Mouse (Mus musculus) limb, embryonic 12.5 days (tissue): ENCODE results near the gene Olfr305. TPM values are rescaled to one million over a fixed set of nuclear protein-coding genes. Genes with fewer than 3 reads are reported as not detected.
"Not testable (repeated sequence)": the region's sequence is repeated elsewhere in the genome, so short reads cannot be mapped to it uniquely, and the experiment has no call there.

Source experiments
- ATAC-seq: fragments of 200-750 bp; cut with Nextera tagmentation; 2 replicates; pipeline ENCODE4 v1.8.0; 2017; ENCODE audit warnings: low read depth, moderate TSS enrichment; ENCODE audit not compliant: insufficient number of reproducible peaks, insufficient read depth, low FRiP score, low TSS enrichment
- H3K27ac ChIP-seq: fragments of 300-500 bp; sonication (generic); 2 replicates; pipeline ENCODE4 v1.5.1; 2016; ENCODE audit warnings: mild to moderate bottlenecking, moderate library complexity
- H3K27me3 ChIP-seq: fragments of 300-500 bp; sonication (generic); 2 replicates; pipeline ENCODE4 v1.6.1; 2016; ENCODE audit warnings: mild to moderate bottlenecking, moderate library complexity
- H3K36me3 ChIP-seq: fragments of 300-500 bp; sonication (generic); 2 replicates; pipeline ENCODE4 v1.6.1; 2016; ENCODE audit warnings: mild to moderate bottlenecking, moderate library complexity
- H3K4me1 ChIP-seq: fragments of 300-500 bp; sonication (generic); replicated peaks from 2 replicates; pipeline ENCODE4 v1.6.1; 2016
- H3K4me2 ChIP-seq: fragments of 300-500 bp; sonication (generic); 2 replicates; pipeline ENCODE4 v1.6.1; 2016; ENCODE audit warnings: mild to moderate bottlenecking, moderate library complexity
- H3K4me3 ChIP-seq: fragments of 300-500 bp; sonication (generic); replicated peaks from 2 replicates; pipeline ENCODE4 v1.5.1; 2016; ENCODE audit warnings: mild to moderate bottlenecking
- H3K9ac ChIP-seq: fragments of 300-500 bp; sonication (generic); replicated peaks from 2 replicates; pipeline ENCODE4 v1.6.1; 2016; ENCODE audit warnings: mild to moderate bottlenecking, moderate library complexity
- H3K9me3 ChIP-seq: fragments of 300-500 bp; sonication (generic); 2 replicates; pipeline ENCODE4 v1.6.1; 2016; ENCODE audit warnings: mild to moderate bottlenecking, moderate library complexity
- WGBS: fragments of 180-500 bp; shearing (Covaris S2); methylation state at CpG from one replicate; pipeline ENCODE4 v1.1.7; 2016; 5-methylcytosine and 5-hydroxymethylcytosine counted together
- polyA plus RNA-seq: library from polyadenylated mRNA; unstranded; fragments of >200 nt; fragmentation: Nextera tagmentation; extraction: Ambion mirVana; gene quantifications from 2 replicates; pipeline ENCODE4 v1.2.1, GENCODE M21; 2016

The Olfr305 gene
- not detected in 2 replicates for polyA plus RNA-seq

DNA sequence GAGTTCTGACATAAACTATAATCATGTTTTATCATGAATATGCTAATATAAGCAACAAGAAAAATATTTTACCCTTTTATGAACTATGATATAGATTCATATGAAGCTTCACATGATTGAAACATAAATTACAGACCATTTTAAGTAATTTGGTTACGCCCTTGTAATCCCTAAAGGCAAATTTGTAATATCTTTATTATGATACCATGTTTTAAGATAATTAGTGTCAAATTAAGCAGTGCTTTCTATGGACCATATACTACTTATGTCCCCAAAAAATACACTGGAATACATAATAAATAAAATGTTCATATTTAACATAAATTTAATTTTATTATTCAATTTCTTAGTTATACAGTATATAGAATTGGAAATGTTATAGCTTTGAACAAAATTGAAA, at the start of gene Olfr305:
TSS of gene Olfr305 (minus strand) at position 101 of the 400 bp plus-strand sequence.
- H3K36me3 ChIP-seq = no peaks in the 10 kb centered on the region
- H3K4me3 ChIP-seq = no peak within 1 kb of the TSS
- WGBS = 90% methylated on average over 1 of the region's 1 CpGs
- H3K9ac ChIP-seq = no peak within 1 kb of the TSS
- H3K9me3 ChIP-seq = no peaks in the 10 kb centered on the region
- H3K4me1 ChIP-seq = no peaks in the 10 kb centered on the region
- H3K27me3 ChIP-seq = no peaks in the 10 kb centered on the region
- no peak within 1 kb of the TSS for H3K27ac ChIP-seq
- ATAC-seq = no peak
- no peak within 1 kb of the TSS for H3K4me2 ChIP-seq

DNA sequence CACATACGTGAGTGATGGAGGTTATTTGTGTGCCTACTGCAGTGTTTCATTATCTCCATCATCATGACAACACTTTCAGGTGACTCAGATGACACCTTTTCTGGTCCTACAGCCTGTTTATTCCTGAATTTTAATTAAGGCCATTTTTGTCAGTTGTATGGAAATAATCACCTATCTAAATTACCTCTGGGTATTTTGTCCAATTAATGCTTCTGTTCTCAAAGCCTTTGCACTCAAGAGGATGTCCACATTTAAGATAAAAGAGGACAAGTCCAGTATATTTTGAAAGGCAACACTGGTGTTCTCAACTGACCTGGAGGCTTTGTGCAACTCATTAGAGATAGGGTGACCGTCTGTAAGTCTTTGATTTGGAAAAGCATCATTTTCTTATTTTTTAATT, 36.8 kb upstream of the Olfr305 start, which contains the start of gene Olfr301:
TSS of gene Olfr301 (plus strand) at position 301 of the 400 bp plus-strand sequence.
- Histone ChIP-seq H3K27me3 (no peaks in the 10 kb centered on the region), H3K27ac (no peak within 1 kb of the TSS), H3K4me1 (no peaks in the 10 kb centered on the region), H3K9me3 (no peaks in the 10 kb centered on the region), H3K36me3 (no peaks in the 10 kb centered on the region), H3K9ac (no peak within 1 kb of the TSS), H3K4me2 (no peak within 1 kb of the TSS), H3K4me3 (no peak within 1 kb of the TSS)
- 88% methylated on average over 2 of the region's 2 CpGs for WGBS
- ATAC-seq = no peak

DNA sequence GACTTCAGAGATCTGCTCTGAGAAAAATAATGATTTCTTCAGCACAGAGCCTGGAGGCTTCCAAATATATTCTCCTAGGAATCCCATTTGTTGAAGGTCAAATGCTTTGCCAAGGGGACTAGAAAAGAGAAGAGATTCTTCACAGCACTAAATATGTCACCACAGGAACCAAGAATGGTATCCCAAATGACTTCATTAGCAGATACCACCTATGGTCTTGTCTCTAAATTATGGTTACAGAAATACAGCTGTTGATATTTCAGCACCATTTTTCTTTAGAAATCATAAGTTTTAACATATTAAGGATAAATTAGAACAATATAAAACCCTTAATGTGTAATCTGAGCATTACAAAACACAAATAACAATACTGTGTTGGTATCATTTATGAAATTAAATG, 31.0 kb upstream of the Olfr305 start, which contains the start of gene Olfr303:
TSS of gene Olfr303 (minus strand) at position 101 of the 400 bp plus-strand sequence.
- no peaks in the 10 kb centered on the region for H3K36me3 ChIP-seq
- H3K4me3 ChIP-seq = no peak within 1 kb of the TSS
- H3K27me3 ChIP-seq = no peaks in the 10 kb centered on the region
- H3K4me2 ChIP-seq = no peak within 1 kb of the TSS
- H3K4me1 ChIP-seq = no peaks in the 10 kb centered on the region
- ATAC-seq = no peak
- H3K27ac ChIP-seq = no peak within 1 kb of the TSS
- H3K9me3 ChIP-seq = no peaks in the 10 kb centered on the region
- H3K9ac ChIP-seq = no peak within 1 kb of the TSS

DNA sequence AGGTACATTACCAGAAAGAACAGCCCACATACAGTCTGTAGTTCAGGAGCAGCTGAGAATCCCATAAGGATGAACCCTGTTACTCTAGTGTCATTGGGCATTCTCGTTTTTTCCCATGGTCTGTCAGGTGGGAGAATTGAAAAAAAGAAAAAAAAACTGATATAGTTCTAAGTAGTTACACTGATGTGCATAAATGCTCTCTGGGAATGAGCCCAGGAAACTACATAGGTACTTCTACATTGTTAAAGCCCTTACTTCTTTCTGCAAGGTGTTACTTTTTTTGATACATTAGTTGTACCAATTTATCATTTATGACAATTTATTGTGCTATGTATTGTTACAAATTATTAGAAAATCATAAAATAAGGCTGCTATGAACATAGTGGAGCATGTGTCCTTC, 19.8 kb upstream of the Olfr305 start, which contains the start of gene Olfr304:
TSS of gene Olfr304 (minus strand) at position 101 of the 400 bp plus-strand sequence.
- Histone ChIP-seq H3K9me3 (no peaks in the 10 kb centered on the region), H3K9ac (no peak within 1 kb of the TSS), H3K4me2 (no peak within 1 kb of the TSS), H3K27me3 (no peaks in the 10 kb centered on the region), H3K27ac (no peak within 1 kb of the TSS), H3K36me3 (no peaks in the 10 kb centered on the region), H3K4me1 (no peaks in the 10 kb centered on the region), H3K4me3 (no peak within 1 kb of the TSS)
- ATAC-seq = no peak
- 73% methylated on average over 1 of the region's 1 CpGs for WGBS

DNA sequence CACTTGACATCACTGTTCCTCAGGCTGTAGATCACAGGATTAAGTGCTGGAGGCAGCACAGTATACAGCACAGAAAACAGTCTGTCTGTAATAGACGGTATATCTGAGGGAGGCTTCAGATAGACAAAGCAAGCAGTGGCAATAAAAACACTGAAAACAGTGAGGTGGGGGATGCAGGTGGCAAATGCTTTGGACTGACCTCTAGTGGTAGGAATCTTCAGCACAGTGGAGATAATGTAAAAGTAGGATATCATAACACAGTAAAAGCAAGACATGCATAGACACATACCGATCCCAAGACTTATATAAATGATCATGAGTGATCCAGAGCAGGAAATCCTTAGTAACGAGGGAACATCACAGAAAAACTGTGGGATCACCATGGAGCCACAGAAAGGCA, 19.0 kb upstream of the Olfr305 start:
- no peaks in the 10 kb centered on the region for H3K9me3 ChIP-seq
- no peak for ATAC-seq
- H3K9ac ChIP-seq = no peak overlapping the region
- no peaks in the 10 kb centered on the region for H3K27me3 ChIP-seq
- WGBS = 68% methylated on average over 3 of the region's 3 CpGs
- H3K36me3 ChIP-seq = no peaks in the 10 kb centered on the region
- no peak overlapping the region for H3K4me2 ChIP-seq
- H3K27ac ChIP-seq = no peak overlapping the region
- H3K4me1 ChIP-seq = no peaks in the 10 kb centered on the region
- H3K4me3 ChIP-seq = no peak overlapping the region

DNA sequence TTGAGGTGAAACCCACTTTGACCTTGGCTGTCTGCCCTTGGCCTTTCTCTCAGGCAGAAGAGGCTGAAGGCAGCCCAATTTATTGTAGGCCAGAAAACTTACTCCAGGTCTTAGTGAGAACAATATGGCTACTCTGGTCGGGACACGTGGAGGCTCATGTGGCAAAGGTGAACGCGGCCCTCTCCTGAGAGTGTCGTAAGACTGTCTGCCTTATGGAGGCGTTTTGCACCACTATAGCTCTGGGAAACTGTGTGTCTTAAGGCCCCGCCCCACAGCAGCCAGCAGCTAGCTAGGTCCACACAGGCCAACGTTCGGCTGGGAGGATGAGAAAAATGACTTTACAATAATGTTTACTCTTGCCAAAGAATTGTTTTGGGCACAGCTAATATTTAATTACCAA, 20.4 kb downstream of the Olfr305 start:
- not testable (repeated sequence) for H3K9ac ChIP-seq, ATAC-seq, H3K36me3 ChIP-seq, H3K27ac ChIP-seq, H3K4me2 ChIP-seq, H3K27me3 ChIP-seq, H3K4me3 ChIP-seq, H3K4me1 ChIP-seq
- 84% methylated on average over 9 of the region's 9 CpGs for WGBS
- 0 out of 2 replicates have a peak, but pooled peaks cover 10% of the 10 kb centered on the region for H3K9me3 ChIP-seq

DNA sequence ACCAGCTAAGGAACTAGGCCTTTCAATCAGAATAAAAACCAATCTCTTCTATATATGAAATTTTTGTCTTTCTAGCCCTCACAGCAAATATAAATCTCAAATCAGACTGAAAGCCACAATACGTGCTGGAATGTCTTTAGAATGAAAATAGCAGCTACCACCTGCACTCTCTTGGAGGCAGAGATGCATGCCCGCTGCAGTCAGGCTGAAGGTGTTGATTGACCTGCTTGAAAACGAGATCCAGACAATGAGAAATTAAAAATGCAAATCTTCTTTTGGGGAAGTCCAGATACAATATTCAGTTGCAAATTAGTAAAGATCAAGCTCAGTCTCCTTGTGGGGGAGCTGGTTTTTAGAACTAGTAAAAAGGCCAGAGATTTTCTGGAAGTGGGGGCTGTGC, 22.5 kb downstream of the Olfr305 start:
- 69% methylated on average over 3 of the region's 3 CpGs for WGBS
- Histone ChIP-seq H3K27ac (no peak overlapping the region), H3K27me3 (no peaks in the 10 kb centered on the region), H3K9ac (no peak overlapping the region), H3K9me3 (0 out of 2 replicates have a peak, but pooled peaks cover 10% of the 10 kb centered on the region), H3K4me3 (no peak overlapping the region), H3K4me2 (no peak overlapping the region), H3K36me3 (no peaks in the 10 kb centered on the region), H3K4me1 (no peaks in the 10 kb centered on the region)
- ATAC-seq = no peak

DNA sequence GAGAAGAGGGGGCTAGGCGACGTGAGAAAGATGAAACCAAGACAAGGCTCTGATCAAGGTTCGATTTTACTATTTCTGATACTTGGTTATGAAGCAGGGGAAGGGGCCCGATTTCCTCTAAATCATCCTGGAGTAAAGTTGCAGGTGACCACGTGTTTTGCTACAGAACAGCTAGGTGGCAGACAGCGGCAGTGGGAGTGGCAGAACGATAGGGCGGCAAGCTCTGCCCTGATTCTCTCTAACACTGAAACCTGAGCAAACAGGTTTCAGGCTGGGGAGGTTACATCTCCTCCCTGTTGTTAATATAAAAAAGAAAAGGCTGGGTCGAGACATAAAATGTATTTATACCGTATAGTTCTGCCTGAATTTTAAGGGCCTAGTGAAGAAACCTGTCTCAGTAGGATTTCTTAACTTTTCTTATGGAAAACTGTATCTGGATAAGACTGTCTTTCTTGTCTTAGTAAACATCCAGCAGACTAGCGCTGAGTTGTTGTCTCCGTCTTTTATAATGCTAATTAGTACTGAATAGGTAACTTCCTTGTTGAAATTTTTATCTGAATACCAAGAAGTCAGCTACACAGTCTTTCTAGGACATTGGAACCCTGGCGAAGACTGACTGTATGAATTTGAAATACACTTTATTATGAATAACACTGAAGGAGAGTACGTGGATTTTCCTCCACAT, 23.7 kb downstream of the Olfr305 start:
- Histone ChIP-seq H3K27me3 (no peaks in the 10 kb centered on the region), H3K9me3 (0 out of 2 replicates have a peak, but pooled peaks cover 2% of the 10 kb centered on the region), H3K27ac (no peak overlapping the region), H3K4me1 (no peaks in the 10 kb centered on the region), H3K36me3 (no peaks in the 10 kb centered on the region), H3K4me3 (no peak overlapping the region), H3K4me2 (no peak overlapping the region), H3K9ac (no peak overlapping the region)
- ATAC-seq = no peak
- 75% methylated on average over 14 of the region's 14 CpGs for WGBS

DNA sequence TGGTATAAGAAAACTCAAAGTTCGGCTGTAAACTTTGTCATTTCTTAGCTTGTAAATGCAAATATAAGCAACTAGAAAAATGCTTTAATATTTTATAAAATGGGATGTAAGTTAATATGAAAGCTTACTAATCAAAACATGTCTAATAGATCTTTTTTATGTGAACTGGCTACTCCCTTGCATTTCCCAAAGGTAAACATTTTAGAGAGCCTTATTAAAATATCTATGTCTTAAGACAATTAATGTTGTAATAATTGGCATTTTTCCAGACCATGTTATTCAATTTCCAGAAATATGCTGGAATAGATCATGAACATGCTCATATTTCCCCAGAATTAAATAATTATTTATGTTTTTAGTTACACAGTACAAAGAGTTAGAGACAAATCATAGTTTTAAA, 29.2 kb downstream of the Olfr305 start, which contains the start of gene Olfr307:
TSS of gene Olfr307 (minus strand) at position 101 of the 400 bp plus-strand sequence.
- Histone ChIP-seq H3K27me3 (no peaks in the 10 kb centered on the region), H3K4me3 (no peak within 1 kb of the TSS), H3K9me3 (no peaks in the 10 kb centered on the region), H3K36me3 (no peaks in the 10 kb centered on the region), H3K4me2 (no peak within 1 kb of the TSS), H3K9ac (no peak within 1 kb of the TSS), H3K4me1 (no peaks in the 10 kb centered on the region), H3K27ac (no peak within 1 kb of the TSS)
- WGBS = 74% methylated on average over 1 of the region's 1 CpGs
- ATAC-seq = no peak

DNA sequence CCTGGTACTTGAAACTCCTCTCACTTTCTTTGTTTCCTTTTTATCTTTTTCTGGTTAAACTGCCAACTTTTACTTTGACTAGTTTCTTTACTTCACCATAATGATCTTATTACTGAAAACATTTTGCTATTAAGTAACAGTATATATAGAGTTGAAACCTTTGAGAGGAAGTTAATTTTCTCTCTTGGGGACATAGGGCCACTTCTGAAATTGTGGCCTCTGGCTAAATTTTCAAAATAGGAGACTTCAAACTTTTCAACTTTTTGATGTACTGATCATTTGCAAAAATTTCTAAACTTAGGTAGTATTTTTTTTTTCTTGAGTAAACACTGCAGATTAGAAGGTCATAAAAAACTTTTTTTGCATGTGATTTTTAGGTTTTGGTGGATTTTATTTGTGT, 41.2 kb downstream of the Olfr305 start, which contains the start of gene Olfr308:
TSS of gene Olfr308 (minus strand) at position 101 of the 400 bp plus-strand sequence.
- H3K4me2 ChIP-seq = no peak within 1 kb of the TSS
- no peaks in the 10 kb centered on the region for H3K36me3 ChIP-seq
- no peaks in the 10 kb centered on the region for H3K9me3 ChIP-seq
- H3K4me3 ChIP-seq = no peak within 1 kb of the TSS
- no peak within 1 kb of the TSS for H3K9ac ChIP-seq
- H3K4me1 ChIP-seq = no peaks in the 10 kb centered on the region
- ATAC-seq = no peak
- no peaks in the 10 kb centered on the region for H3K27me3 ChIP-seq
- no peak within 1 kb of the TSS for H3K27ac ChIP-seq

DNA sequence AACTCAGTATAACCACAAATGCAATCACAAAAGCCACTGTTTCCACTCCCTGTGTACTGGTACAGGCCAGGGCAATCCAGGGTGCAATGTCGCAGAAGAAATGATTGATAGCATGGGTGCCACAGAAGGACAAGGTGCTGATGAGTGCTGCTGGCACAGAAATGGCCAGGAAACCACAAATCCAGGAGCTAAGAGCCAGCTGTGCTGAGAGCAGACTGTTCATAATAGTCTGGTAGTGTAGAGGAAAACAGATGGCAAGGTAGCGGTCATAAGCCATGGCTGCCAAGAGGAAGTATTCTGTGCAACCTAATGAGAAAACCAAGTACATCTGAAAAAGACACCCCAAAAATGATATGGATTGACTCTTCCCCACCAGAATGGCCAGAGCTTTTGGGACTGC, 45.4 kb downstream of the Olfr305 start:
- Histone ChIP-seq H3K9ac (no peak overlapping the region), H3K4me2 (no peak overlapping the region), H3K27ac (no peak overlapping the region), H3K9me3 (no peaks in the 10 kb centered on the region), H3K36me3 (no peaks in the 10 kb centered on the region), H3K27me3 (no peaks in the 10 kb centered on the region), H3K4me3 (no peak overlapping the region), H3K4me1 (no peaks in the 10 kb centered on the region)
- no peak for ATAC-seq
- 82% methylated on average over 2 of the region's 2 CpGs for WGBS

DNA sequence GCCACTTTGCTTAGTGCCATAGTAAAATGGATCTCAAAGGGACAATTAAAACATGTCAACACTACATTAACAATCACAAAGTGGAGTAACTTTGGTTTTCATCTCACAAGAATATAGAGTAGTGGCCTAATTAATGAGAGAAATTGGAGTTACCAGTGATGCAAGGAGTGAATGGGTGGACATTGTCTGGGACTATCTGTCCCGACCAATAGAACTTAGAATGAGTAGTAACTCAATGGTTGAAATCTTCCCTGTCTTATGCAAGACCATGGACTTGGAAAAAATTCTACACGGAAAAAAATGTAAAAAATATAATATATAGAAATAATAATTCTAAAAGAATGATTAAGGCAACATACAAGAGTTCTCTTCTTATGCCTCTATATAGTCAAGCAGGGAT, 53.1 kb downstream of the Olfr305 start, which contains the start of gene Olfr309:
TSS of gene Olfr309 (minus strand) at position 101 of the 400 bp plus-strand sequence.
- Histone ChIP-seq H3K9ac (no peak within 1 kb of the TSS), H3K36me3 (no peaks in the 10 kb centered on the region), H3K9me3 (no peaks in the 10 kb centered on the region), H3K4me2 (no peak within 1 kb of the TSS), H3K4me1 (no peaks in the 10 kb centered on the region), H3K27me3 (no peaks in the 10 kb centered on the region), H3K4me3 (no peak within 1 kb of the TSS), H3K27ac (no peak within 1 kb of the TSS)
- no peak for ATAC-seq
- 80% methylated on average over 2 of the region's 2 CpGs for WGBS
